Mouse (Mus musculus) olfactory bulb, adult 2 months (tissue): Measurements from ENCODE around the gene Hnrnph3.

Experiments
- CTCF ChIP-seq: fragments of 200-500 bp; IDR thresholded peaks from 2 replicates; pipeline ENCODE4 v1.5.1; 2012; ENCODE audit warnings: low read depth, mild to moderate bottlenecking, low read length, moderate library complexity; ENCODE audit not compliant: insufficient read depth
- POLR2A ChIP-seq: fragments of 200-500 bp; IDR thresholded peaks from 2 replicates; pipeline ENCODE4 v1.6.1; 2012; ENCODE audit warnings: mild to moderate bottlenecking, low read depth, low read length, moderate library complexity; ENCODE audit not compliant: insufficient read depth

GRCm38 (mm10) chr10:63064516-63064915, 40.5 kb upstream of the Hnrnph3 start:
- TF ChIP-seq POLR2A (no peak), CTCF (no peak)
